Mouse (Mus musculus) testis, postnatal 14 days (tissue): Measurements from ENCODE around the gene Ip6k1.

Experiments used
- DNase-seq: peaks from one replicate; pipeline ENCODE4 v3.0.0; 2021; ENCODE audit warnings: low spot score

Ip6k1 gene

GRCm38 (mm10) chr9:108027867-108028266 is 25.6 kb downstream of the Ip6k1 start:
- no peak for DNase-seq

- no peak for DNase-seq
Observed at GRCm38 (mm10) chr9:108032126-108032525, 29.8 kb downstream of the Ip6k1 start.

GRCm38 (mm10) chr9:108035331-108036156 is 33.2 kb downstream of the Ip6k1 start:
- DNase-seq, result no peak

GRCm38 (mm10) chr9:108044751-108045492 is 42.6 kb downstream of the Ip6k1 start:
- no peak for DNase-seq

- no peak for DNase-seq
Observed at GRCm38 (mm10) chr9:108046582-108046981, 44.3 kb downstream of the Ip6k1 start.

GRCm38 (mm10) chr9:108047601-108048565 is 45.6 kb downstream of the Ip6k1 start:
- no peak for DNase-seq

- no peak for DNase-seq
Observed at GRCm38 (mm10) chr9:108048566-108048955, 46.3 kb downstream of the Ip6k1 start.

GRCm38 (mm10) chr9:108049016-108049455 is 46.7 kb downstream of the Ip6k1 start, which contains the start of gene Gmppb:
Gene Gmppb (plus strand): TSS chr9:108049242.
- peak; percentile 95 for DNase-seq

GRCm38 (mm10) chr9:108049561-108050251 is 47.4 kb downstream of the Ip6k1 start:
- DNase-seq, result no peak

GRCm38 (mm10) chr9:108051184-108051930 is 49.1 kb downstream of the Ip6k1 start:
- no peak for DNase-seq

- no peak for DNase-seq
Observed at GRCm38 (mm10) chr9:108051931-108052220, 49.6 kb downstream of the Ip6k1 start.

GRCm38 (mm10) chr9:108052411-108052810 is 50.1 kb downstream of the Ip6k1 start:
- DNase-seq, result no peak

- peak; percentile 83 for DNase-seq
Observed at GRCm38 (mm10) chr9:108052885-108053664, 50.8 kb downstream of the Ip6k1 start, which contains the start of gene Amigo3. Gene Amigo3 (plus strand): TSS chr9:108053159.

GRCm38 (mm10) chr9:108053665-108054225 is 51.4 kb downstream of the Ip6k1 start:
- DNase-seq, result peak; percentile 11

GRCm38 (mm10) chr9:108054331-108055040 is 52.2 kb downstream of the Ip6k1 start:
- peak; percentile 6 for DNase-seq

GRCm38 (mm10) chr9:108055061-108055460 is 52.8 kb downstream of the Ip6k1 start:
- peak; percentile 3 for DNase-seq

GRCm38 (mm10) chr9:108055661-108056237 is 53.4 kb downstream of the Ip6k1 start:
- no peak for DNase-seq
